Mouse (Mus musculus) urinary bladder, postnatal 10 days (tissue): ENCODE results near the gene Rhot1.
"Not testable (repeated sequence)": the region's sequence is repeated elsewhere in the genome, so short reads cannot be mapped to it uniquely, and the experiment has no call there.

Experiments used
- DNase-seq: peaks from one replicate; pipeline ENCODE4 v3.0.0; 2022; ENCODE audit warnings: low spot score

Rhot1 gene

DNA sequence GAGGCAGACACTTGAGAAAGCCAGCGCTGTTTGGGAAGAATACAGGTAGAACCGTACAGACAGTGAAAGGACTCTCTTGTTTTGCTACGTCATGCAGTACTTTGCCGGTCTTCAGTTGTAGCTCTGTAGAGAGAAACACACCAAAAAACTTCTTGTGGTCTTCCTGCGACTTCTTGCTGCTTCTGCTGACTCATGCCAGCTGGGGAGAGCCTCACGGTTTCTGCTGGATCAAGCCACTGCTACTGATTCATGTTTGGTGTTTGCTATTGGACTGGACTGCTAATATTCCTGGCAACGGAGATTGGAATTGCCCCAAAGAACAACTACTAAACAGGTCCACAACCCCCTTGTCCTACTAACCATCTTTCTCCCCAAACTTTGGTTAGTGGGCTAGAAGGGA is 12.5 kb upstream of the Rhot1 start:
- no peak for DNase-seq

- DNase-seq: no peak
These were observed 9.5 kb upstream of the Rhot1 start for GRCm38 (mm10) chr11:80199316-80199715.

- no peak for DNase-seq
These were observed 9.0 kb upstream of the Rhot1 start for GRCm38 (mm10) chr11:80199773-80200172.

GRCm38 (mm10) chr11:80200326-80200725 is 8.5 kb upstream of the Rhot1 start:
- DNase-seq: no peak

DNA sequence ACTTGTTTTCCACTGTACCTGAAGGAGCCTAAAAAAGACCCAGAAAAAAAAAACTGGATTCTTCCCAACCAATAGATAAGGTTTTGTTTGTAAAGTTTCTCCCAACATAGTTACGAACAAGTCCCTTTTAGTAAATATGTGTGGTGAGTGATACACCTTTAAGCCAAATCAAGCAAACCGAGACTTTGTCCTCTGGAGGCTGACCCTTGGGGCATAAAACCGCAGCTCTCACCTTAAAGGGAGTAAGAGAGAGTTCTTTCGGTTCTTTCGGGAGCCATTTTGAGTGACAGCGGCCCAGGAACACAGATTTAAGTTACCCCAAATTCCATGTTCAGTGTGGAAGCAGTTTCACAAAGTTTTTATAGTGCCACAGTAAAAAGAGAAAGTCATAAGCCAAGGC is 6.5 kb upstream of the Rhot1 start:
- DNase-seq: no peak

DNA sequence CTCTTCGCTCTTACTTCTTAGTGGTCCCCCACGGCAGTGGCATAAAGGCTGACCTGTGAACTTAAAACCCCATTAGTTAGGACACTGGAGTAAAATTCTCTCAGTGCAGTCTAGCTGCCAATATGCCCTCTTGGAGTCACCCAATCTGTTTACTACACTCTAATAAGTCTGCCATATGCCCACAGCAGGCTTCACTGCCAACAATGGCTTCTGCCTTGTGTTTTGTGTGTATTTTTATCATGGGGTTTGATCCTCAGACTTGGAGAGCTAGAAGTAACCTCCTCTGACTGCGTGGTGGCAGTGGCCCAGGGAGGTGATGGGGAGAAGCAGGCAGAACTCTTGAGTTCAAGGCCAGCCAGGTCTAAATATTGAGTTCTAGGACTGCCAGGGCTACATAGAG is 4.8 kb upstream of the Rhot1 start:
- no peak for DNase-seq

GRCm38 (mm10) chr11:80204941-80205340 is 3.9 kb upstream of the Rhot1 start:
- DNase-seq: no peak

GRCm38 (mm10) chr11:80208465-80208859 is 357 bp upstream of the Rhot1 start:
- no peak for DNase-seq

DNA sequence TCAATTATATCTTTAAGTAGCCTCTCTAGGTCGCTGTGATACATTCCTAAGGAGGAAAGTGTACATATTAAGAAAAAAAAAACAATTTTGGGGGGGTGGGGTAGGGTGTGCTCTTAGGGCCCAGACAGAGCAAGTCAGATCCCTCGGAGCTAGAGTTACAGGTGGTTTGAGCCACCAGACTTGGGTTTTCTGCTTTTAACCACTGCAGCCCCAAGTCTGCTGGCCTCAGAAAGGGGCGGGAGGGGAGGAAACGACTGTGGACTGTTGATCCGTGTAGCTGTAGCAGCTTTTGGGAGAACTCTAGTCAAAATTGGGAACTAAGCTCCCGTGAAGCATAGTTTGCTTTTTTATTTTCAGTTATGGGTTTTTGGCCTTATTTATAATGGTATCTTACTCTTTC is 1.5 kb downstream of the Rhot1 start:
- DNase-seq: no peak

DNA sequence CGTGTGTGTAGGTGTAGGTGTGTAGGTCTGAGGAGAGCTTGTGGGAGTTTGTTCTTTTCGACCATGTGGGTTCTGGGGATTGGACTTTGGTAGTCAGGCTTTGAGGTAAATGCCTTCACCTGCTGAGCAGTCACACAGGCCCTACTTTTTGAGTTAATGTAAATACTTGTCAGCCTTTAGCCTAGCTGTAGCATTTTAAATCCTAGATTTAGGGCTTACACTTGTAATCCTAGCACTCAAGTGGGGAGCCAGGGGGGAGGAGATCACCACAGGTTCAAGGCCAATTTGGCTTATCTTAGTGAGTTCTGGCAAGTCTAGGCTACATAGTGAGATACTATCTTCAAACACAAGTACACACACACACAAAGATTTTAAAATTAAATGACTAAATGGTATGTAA is 3.5 kb downstream of the Rhot1 start:
- DNase-seq: no peak

DNA sequence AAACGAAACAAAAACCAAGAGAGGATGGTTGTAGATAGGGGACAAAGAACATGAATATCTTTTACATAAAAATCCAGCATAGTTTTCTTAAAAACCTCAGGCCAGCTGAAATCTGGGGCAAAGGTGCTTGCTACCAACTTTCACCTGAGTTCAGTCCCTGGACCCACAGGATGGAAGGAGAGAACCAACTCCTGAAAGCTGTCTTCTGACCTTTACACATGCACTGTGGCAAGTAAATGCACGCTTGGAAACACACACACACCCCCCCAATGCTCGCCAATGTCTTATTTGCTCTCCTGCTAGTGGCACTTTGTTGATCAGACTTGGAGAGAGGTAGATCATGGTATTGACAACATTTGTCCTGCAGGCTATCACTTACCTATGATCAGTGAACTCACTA is 6.5 kb downstream of the Rhot1 start:
- DNase-seq: no peak

- DNase-seq: no peak
These were observed 10.0 kb downstream of the Rhot1 start for GRCm38 (mm10) chr11:80218657-80219293.

- DNase-seq: not testable (repeated sequence)
These were observed 21.2 kb downstream of the Rhot1 start for GRCm38 (mm10) chr11:80230066-80230465.

- DNase-seq: no peak
These were observed 28.5 kb downstream of the Rhot1 start for GRCm38 (mm10) chr11:80237278-80237677.

DNA sequence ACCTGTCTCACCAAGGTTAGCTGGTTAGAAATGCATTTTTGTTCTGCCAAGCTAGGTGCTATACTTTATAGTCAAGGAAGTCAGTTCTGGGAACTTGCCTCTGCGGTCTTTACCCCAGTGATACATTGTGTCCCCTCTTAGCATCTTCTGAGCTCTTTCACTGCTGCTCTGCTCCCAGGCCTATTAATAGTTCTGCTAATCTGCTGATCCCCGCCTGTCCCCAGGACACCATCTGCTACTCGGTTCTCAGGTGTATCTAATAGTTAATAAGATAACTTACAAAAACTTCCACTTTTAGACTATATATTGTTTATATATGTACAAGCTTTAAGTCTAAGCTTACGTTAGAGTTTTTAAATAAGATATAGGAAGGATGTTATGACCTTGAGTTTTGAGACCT is 29.5 kb downstream of the Rhot1 start:
- DNase-seq: no peak

DNA sequence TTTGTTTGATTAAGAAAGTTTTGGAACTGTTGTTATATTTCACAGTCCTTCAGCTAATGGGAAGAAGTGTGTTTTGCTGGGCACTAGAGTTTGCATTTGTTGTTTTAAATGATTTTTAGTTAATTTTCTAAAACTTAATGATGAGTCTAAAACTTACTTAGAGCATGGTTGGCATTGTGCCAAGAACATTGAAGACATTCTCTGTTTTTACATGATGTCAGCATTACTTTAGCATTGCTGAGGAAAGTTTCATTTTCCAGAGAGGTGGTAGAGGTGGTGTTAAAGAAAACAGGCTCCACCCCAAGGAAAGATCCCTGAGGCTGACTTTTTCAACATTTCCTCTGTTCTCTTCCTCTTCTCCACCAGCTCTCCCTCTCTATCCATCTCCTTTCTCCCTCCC is 38.2 kb downstream of the Rhot1 start:
- no peak for DNase-seq

GRCm38 (mm10) chr11:80248531-80248930 is 39.7 kb downstream of the Rhot1 start:
- DNase-seq: no peak

- no peak for DNase-seq
These were observed 55.3 kb downstream of the Rhot1 start for GRCm38 (mm10) chr11:80264137-80264536.

GRCm38 (mm10) chr11:80271096-80271495 is 62.3 kb downstream of the Rhot1 start:
- no peak for DNase-seq

- no peak for DNase-seq
These were observed 66.2 kb downstream of the Rhot1 start for GRCm38 (mm10) chr11:80275011-80275410.

DNA sequence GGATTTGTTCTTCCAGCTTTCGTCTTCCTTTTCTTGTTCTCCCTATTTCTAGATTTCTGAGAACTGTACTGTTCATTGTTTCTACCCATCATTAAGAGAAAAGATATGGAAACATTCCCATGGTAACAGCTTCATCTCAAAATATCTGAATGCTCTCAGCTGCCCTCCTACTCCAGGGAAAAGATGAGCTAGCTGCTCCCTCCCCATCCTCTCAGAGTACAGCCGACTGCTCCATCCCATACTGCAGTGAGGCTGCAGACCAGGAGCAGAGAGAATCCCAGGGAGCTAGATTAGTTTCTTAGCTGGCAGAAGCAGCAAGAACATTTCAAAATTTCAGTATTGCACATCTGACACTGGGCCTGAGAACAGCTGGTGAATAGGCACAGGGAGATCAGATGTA is 69.2 kb downstream of the Rhot1 start:
- no peak for DNase-seq

- DNase-seq: no peak
These were observed 75.0 kb downstream of the Rhot1 start for GRCm38 (mm10) chr11:80283786-80284185.

DNA sequence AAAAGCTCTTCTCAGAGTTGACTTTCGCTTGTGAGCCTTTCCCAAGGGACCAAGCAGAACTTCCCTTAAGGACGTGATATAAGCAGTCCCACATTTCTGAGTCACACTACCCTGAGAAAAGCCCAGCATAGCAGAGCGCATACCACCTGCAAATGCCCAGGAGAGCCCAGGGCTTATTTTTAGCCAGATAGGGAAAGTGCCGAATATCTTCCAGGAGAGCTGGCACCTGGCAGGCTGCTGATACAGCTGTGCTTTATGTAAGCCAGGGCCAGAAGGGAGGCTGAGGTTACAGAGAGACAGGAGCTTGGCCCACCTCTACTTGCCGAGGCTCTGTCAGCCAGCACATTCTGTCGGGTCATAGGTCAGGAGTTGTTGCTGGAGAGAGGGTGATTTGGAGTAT is 75.8 kb downstream of the Rhot1 start:
- DNase-seq: no peak

- DNase-seq: no peak
These were observed 78.3 kb downstream of the Rhot1 start for GRCm38 (mm10) chr11:80287150-80287549.
